Mouse (Mus musculus) ES-CJ7 (cell line): ENCODE data around the gene Trim26.

Experiments
- DNase-seq: peaks from one replicate; pipeline ENCODE4 v3.0.0; 2011; ENCODE audit warnings: low read depth, low spot score

Trim26 gene

GRCm38 (mm10) chr17:36899376-36899775, 62.4 kb downstream of the Trim26 start:
- no peak for DNase-seq

- DNase-seq: no peak
Measured at GRCm38 (mm10) chr17:36900001-36900400, 63.1 kb downstream of the Trim26 start.

DNA sequence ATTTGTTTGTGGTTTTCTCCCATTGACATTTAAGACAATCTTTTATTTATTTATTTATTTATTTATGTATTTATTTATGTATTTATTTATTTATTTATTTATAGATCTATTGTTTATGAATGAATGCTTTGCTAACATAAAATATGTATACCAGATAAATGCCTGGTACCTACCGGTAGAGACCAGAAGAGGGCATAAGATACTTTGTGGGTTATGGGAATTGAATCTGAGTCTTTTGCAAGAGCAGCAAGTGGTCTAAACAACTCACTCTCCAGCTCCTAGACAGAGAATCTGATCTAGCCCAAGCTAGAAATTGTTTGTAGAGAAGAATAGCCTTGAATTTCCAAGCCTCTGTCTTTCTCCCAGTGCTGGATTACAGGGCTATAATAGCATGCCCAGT, 63.8 kb downstream of the Trim26 start:
- no peak for DNase-seq

DNA sequence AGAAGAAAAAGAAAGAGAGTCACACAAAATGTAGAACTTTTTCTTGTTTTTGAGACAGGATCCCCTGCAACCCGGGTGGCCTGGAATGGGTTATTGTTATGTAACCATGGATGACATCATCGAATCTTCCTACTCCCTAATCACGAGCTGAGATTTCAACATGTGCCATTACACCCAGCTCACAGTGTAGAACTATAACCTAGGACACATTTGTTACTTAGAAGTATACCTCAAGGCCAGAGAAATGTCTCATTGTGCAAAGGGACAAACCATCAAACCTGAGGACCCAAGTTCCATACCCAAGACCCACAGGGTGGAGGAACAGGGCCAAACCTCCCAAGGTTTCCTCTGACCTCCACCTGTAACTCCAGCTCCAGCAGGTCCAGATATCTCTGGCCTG, 66.7 kb downstream of the Trim26 start:
- DNase-seq: no peak

DNA sequence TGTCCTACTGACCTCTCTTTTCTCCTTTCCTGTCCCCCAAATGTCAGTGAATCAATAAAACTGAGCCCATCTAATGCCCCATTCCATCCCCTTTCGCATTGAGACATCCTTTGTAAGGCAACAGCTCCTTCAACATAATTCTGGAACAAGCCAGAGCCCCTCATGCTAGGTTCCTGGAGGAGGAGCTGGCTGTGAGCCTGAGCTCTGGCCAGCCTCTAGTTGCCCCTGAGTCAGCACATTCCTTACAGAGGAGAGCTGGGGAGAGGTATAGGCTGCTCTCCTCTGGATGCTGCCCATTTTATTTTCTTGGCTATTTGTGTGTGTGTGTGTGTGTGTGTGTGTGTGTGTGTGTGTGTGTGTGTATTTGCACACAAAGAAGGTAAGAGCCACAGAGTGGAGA, 71.3 kb downstream of the Trim26 start:
- DNase-seq: no peak
